Mouse (Mus musculus) CH12F3 (cell line): ENCODE results near the gene Man2b1.
"Not testable (repeated sequence)": the region's sequence is repeated elsewhere in the genome, so short reads cannot be mapped to it uniquely, and the experiment has no call there.

ENCODE experiments used
- in situ Hi-C: fragments of 300-500 bp; cut with MboI; formaldehyde crosslinking; loops from 2 replicates; pipeline ENCODE4 v1.14.3; 2020; ENCODE audit warnings: low sequenced_read_pairs

The Man2b1 gene

GRCm38 (mm10) chr8:85073041-85073612 is 9.9 kb upstream of the Man2b1 start:
- in situ Hi-C loops = no loop called here

- in situ Hi-C loops = no loop called here
These were observed 8.9 kb upstream of the Man2b1 start for GRCm38 (mm10) chr8:85074167-85074566.

DNA sequence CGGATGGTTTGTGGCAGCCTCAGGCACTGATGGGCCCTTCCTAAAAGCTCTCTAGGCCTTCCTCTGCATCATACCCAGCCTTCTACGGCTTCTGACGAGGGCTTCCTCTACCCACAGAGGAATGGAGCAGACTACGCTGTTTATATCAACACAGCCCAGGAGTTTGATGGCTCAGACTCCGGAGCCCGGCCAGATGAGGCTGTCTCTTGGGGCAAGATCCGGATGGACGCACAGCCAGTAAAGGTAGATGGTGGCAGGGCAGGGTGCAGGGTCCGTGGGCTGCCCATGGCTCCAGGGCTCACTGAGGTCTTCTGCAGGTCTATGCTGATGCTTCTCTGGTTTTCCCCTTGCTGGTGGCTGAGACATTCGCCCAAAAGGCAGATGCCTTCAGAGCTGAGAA is 8.5 kb upstream of the Man2b1 start:
- in situ Hi-C loops = no loop called here

GRCm38 (mm10) chr8:85076001-85076400 is 7.1 kb upstream of the Man2b1 start:
- in situ Hi-C loops = no loop called here

- in situ Hi-C loops = no loop called here
These were observed 6.1 kb upstream of the Man2b1 start for GRCm38 (mm10) chr8:85076993-85077392.

DNA sequence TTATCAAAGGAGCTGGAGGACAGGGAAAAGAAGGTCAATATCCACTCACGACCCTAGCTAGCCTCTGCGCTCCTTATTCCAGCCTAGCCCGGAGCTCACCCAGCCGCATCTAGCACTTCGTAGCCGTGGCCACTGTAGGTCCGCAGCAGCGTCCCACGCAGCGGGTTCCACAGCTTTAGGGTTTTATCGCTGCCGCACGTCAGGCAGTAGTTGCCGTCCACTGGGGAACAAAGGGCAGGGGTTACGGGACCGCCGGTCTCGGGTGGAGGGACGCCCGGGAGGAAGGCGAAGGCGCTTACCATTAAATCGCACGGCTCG is 2.9 kb upstream of the Man2b1 start:
- in situ Hi-C loops = no loop called here

DNA sequence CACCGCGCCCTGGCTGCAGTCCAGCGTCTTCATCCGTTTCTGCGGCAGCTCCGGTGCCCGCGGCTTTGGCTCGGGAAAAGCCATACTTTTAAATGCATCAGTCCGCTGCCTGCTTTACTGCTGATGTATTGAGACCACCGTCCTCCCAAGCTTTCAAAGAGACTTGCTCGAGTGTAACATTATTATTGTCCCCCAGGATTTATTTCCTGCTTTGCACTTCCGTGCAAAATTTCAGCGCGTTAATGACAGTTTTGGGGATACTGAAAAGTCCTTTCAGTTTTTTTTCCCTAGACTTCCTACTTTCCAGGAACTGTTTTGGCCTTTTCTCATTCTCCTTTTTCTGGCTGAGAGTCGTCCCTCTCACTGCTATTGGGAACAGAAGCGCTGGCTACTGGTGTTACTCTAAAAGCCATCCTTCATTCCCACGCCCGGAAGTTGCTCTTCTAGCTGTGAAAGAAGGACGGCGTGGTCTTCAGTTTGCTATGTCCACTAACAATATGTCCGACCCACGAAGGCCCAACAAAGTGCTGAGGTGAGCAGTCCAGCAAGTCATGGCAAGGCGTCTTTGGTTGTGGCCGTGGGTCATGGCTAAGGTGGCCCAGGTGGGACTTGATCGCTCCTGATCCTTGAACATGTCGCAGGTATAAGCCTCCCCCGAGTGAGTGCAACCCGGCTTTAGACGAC is 2.4 kb upstream of the Man2b1 start, which contains the start of gene Wdr83os:
Wdr83os (plus strand) TSS at position 209 of the 684 bp plus-strand sequence.
- in situ Hi-C loops = no loop called here

DNA sequence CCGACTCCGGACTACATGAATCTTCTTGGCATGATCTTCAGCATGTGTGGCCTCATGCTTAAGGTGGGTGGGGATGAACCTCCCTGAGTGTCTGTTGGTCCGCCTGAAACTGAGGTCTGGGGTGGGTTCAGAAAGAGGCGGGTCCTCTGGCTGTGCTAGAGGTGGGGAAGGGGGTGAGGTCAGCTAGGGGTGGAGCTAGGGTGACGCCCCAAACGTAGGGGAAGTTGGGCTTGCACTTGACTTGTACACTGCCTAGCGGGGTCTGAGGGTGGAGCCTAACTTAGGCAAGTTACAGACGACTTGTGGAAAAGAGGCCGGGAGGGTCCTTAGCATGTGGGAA is 1.9 kb upstream of the Man2b1 start, which contains the start of gene Wdr83:
Wdr83 (minus strand) TSS at position 91 of the 340 bp plus-strand sequence.
- in situ Hi-C loops = no loop called here

- in situ Hi-C loops = not testable (repeated sequence)
These were observed 901 bp upstream of the Man2b1 start for GRCm38 (mm10) chr8:85082169-85082568.

- in situ Hi-C loops = no loop called here
These were observed 1.6 kb downstream of the Man2b1 start for GRCm38 (mm10) chr8:85084633-85085032.

DNA sequence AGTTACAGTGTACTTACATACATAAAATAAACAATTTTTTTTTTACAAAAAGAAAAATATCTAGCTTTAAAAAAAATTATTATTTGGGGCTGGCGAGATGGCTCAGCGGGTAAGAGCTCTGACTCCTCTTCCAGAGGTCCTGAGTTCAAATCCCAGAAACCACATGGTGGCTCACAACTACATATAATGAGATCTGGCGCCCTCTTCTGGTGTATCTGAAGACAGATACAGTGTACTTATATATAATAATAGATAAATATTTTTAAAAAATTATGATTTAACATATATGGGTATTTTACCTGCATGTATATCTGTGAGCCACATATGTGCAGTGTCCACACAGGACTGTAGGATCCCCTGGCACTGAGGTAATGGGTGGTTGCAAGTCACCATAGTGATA is 3.2 kb downstream of the Man2b1 start:
- in situ Hi-C loops = no loop called here

DNA sequence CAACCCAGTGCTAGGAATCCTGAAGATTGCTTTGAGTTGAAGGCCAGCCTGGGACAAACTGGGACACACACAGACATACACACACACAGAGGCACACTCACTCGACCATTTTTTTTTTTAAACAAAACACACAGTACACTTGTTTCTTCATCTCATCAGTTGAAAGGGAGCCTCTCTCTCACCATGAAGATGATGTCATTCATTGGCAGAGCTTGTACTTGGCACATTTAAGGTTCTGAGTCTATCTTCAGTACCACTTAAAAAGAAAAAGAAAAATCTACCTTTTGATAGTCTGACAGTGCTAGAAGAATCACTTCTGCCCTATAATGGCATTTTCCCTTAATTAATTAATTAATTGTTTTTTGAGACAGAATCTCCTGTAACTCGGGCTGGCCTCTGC is 5.7 kb downstream of the Man2b1 start:
- in situ Hi-C loops = no loop called here

DNA sequence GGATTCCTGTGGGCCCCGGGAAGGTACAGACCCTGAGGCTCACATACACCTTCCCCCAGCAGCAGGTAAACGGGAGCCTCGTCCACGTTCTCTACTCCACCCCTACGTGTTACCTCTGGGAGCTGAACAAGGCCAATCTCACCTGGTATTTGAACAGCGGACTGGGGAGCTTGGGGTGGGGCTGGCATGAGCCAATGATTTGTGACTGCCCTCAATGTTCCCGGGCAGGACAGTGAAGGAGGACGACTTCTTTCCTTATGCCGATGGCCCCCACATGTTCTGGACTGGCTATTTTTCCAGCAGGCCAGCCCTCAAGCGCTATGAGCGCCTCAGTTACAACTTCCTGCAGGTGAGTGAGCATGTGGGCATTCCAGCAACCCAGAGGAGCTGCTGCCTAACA is 7.8 kb downstream of the Man2b1 start:
- in situ Hi-C loops = no loop called here

DNA sequence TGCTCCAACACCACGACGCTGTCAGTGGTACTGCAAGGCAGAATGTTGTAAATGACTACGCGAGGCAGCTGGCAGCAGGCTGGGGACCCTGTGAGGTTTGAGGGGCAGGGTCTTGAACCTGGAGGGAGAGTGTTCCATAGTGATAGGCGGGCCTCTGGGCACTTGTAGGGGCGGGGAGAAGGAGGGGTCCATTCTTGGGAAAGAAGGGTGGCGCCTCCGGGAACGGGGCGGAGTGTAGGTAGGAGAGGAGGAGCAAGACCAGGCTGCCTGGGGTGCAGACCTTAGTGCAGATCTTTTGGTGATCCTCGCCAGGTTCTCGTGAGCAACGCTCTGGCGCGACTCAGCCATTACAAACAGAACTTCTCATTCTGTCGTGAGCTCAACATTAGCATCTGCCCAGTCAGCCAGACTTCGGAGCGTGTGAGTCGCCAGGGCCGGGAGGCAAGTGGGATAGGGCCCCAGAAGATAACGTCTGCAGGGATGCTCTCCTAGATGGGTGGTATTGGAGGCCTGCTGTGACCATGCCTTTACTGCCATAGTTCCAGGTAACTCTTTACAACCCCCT is 8.5 kb downstream of the Man2b1 start:
- in situ Hi-C loops = no loop called here

DNA sequence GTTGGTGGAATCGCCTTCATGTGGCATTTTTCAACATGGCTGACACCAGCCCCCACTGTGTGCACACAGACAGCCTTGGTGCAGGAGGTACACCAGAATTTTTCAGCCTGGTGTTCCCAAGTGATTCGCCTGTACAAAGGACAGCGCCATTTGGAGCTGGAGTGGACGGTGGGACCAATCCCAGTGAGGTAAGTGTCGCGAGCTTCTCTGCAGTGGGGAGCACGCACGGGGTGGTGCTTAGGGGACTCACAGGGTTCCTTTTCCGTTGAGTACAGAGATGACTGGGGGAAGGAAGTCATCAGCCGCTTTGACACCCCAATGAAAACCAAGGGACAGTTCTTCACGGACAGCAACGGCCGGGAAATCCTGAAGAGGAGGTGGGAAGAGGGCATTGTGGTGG is 12.0 kb downstream of the Man2b1 start:
- in situ Hi-C loops = no loop called here

DNA sequence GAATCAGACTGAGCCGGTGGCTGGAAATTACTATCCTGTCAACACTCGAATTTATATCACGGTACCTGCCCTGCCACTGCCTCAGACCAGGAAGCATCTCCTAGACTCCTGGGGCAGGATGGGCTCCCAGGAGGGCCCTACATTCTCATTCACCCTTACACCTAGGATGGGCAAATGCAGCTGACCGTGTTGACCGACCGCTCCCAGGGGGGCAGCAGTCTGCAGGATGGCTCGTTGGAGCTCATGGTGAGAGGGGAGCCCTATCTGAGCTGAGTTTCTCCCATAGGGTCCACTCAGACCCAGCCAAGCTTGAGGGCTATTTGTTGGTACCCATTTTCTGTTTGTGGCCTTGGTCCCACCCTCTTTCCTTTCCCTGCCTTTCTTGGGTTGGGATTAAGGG is 12.5 kb downstream of the Man2b1 start:
- in situ Hi-C loops = no loop called here

DNA sequence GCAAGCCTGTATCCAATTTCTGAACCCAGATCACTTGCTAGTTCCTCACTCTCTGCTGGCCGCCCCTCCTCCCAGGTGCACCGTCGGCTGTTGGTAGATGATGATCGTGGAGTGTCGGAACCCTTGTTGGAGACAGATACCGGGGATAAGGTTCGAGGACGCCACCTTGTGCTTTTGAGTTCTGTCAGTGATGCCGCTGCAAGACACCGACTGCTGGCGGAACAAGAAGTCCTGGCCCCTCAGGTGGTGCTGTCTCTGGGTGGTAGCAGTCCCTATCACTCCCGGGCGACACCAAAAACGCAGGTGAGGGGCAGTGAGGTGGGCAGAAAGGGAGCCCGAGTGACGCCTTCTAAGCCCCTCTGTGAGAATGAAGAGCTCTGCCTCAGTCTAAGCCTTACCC is 13.1 kb downstream of the Man2b1 start:
- in situ Hi-C loops = no loop called here

- in situ Hi-C loops = no loop called here
These were observed 13.8 kb downstream of the Man2b1 start for GRCm38 (mm10) chr8:85096850-85097249.

DNA sequence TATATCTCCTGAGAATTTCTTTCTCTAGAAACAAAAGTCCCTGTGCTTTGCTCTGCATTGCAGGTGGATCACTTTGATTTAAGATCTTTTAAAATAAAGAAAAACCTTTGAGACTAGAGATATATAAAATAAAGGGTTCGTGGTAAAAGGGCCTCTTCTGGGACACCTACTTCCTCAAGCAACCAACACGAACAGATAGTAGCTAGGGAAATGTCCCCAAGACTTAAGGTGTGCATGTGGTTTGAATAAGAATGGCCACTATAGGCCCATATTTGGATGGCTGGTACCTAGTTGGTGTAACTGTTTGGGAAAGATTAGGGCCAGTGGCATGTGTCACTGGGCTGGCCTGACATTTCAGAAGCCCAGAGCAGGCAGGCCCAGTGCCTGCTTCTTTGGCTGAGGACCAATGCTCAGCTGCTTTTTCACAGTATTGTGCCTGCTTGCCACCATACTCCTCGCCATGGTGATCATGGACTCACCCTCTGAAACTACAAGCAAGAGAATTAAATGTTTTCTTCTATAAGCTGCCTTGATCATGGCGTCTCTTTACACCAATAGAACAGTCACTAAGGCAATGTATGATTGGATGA is 17.1 kb downstream of the Man2b1 start:
- in situ Hi-C loops = no loop called here

DNA sequence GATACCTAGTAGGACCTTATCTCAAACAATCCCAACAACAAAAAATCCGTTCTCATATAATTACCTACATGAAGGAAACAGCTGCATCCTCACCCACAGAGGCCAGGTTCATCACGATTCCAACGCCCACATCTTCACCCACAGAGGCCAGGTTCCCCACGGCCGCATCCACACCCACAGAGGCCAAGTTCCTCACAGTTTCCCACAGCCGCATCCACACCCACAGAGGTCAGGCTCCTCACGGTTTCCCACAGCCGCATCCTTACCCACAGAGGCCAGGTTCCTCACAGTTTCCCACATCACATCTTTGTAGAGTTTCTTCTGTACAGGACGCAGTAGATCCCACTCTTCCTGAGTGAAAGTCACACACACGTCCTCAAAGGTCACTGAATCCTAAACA is 30.2 kb downstream of the Man2b1 start:
- in situ Hi-C loops = no loop called here

- in situ Hi-C loops = no loop called here
These were observed 32.4 kb downstream of the Man2b1 start for GRCm38 (mm10) chr8:85115501-85115900.

DNA sequence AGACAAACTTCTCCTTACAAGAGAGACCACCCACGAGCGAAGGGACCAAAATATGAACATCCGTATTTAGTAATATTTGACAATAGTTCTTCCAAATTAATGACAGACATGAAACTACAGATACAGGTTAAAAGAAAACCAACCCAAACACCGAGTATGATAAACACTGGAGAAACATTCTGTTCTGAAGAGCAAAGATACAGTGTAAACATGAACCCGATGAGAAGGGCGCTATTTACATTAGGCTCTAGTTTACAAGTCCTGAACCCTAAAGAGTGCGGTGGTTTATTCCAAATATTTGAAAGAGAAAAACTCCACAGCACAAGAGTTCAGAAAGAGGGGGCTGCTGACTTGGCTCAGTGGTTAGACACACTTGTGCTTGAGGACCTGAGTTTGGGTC is 33.9 kb downstream of the Man2b1 start:
- in situ Hi-C loops = no loop called here
